Mouse (Mus musculus): ENCODE results near the gene Mup15. TPM values are rescaled to one million over a fixed set of nuclear protein-coding genes. Genes with fewer than 3 reads are reported as not detected.

The Mup15 gene
- total RNA-seq (2023), result not detected

DNA sequence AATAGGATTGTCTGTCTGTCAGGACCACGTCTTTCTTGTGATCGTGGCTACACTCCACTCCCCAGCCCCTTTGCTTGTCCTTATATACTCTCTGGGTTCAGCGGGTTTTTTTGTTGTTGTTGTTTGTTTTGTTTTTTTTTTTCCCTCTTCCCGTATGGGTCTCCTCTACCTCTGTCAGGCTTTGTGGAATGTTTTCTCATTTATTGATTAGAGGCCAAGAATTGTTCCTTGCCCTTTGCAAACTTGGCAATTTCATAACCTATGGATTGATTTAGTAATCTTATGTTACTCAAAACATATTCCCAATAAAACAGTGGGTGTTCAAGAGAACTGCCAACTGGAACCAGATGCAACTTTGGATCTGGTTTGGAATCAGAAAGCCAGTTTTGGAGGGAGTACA is at the start of gene Mup15:
Gene Mup15, minus strand, starts transcription at position 101 of the 400 bp plus-strand sequence.

Other genes starting within 250 kb of the Mup15 start
- gene Mup13, start 211.5 kb downstream of the Mup15 start, total RNA-seq (2023), result not detected
- not detected for gene Mup14, start 135.7 kb downstream of the Mup15 start, total RNA-seq (2023)
- not detected for gene Mup16, start 79.8 kb upstream of the Mup15 start, total RNA-seq (2023)
- not detected for gene Mup17, start 156.1 kb upstream of the Mup15 start, total RNA-seq (2023)
- gene Mup18, start 234.4 kb upstream of the Mup15 start, total RNA-seq (2023), result 0.58 TPM